10 mouse cellular contexts compared by ENCODE assay signal in genomic region chr13:20353862-20354603, GRCm38 (mm10).
DNase-seq lines count a peak whose midpoint lies in the region; ATAC-seq lines count a peak whose summit lies in the region.
"Had no signal": no experiment of that assay in that cellular context is flagged by ENCODE, and none has a peak within 500 bp of the region (broad histone marks: within the 10 kb centered on the region; RNA-seq: fewer than 3 reads in every experiment).

No protein-coding gene starts in this region.

- peak overlapping the region; percentile 48 for H3K27ac ChIP-seq in heart, embryonic 16.5 days (ENCODE audit: low read length)
- peak overlapping the region; percentile 52; the same call in 1 of the 2 replicates for H3K27ac ChIP-seq in hindbrain, embryonic 16.5 days (ENCODE audit: low read depth, low read length)
- H3K27ac ChIP-seq in neural tube, embryonic 14.5 days (ENCODE audit: low read depth, low read length) = peak overlapping the region; percentile 55; the same call in 1 of the 2 replicates

- H3K4me1 ChIP-seq in heart, embryonic 16.5 days (ENCODE audit: control insufficient read depth, insufficient read depth, low read length) = peaks cover 11% of the 10 kb centered on the region
- H3K4me1 ChIP-seq in hindbrain, embryonic 16.5 days (ENCODE audit: control insufficient read depth, insufficient read depth, low read depth, low read length) = peaks cover 10% of the 10 kb centered on the region
- peaks cover 13% of the 10 kb centered on the region for H3K4me1 ChIP-seq in neural tube, embryonic 14.5 days (ENCODE audit: control insufficient read depth, insufficient read depth, low read length)

- no peak for DNase-seq in heart, postnatal 14 days
- DNase-seq in brain, embryonic 18.5 days (ENCODE audit: low read depth, low spot score) = peak; percentile 80
- DNase-seq in yolk sac, embryonic 10.5 days (ENCODE audit: low spot score) = no peak
- no peak for DNase-seq in heart, adult 9 months (ENCODE audit: low spot score in 2 of 2)
- DNase-seq: cerebellum, adult 9-11 months had no signal

- intact Hi-C loops in heart, postnatal 14 days (cut with DNase I) = no loop called here

- no peak for ATAC-seq in heart, embryonic 16.5 days (replicated peaks; ENCODE audit: extremely low read depth, insufficient read depth, low FRiP score)
- peak; percentile 72 for ATAC-seq in hindbrain, embryonic 16.5 days
- peak; percentile 70 for ATAC-seq in neural tube, embryonic 14.5 days (ENCODE audit: low read depth)
- no peak for ATAC-seq in megakaryocyte progenitor cell, adult 5-6 weeks (replicated peaks; ENCODE audit: poor library complexity)
- ATAC-seq: inflammation-experienced regulatory T-cells, adult 6 months had no signal

- H3K9ac ChIP-seq in heart, embryonic 16.5 days (ENCODE audit: low read length) = no peak overlapping the region
- H3K9ac ChIP-seq in hindbrain, embryonic 16.5 days (ENCODE audit: low read depth, low read length) = no peak overlapping the region
- no peak overlapping the region for H3K9ac ChIP-seq in neural tube, embryonic 14.5 days (replicated peaks; ENCODE audit: low read depth, low read length)

- WGBS in heart, embryonic 16.5 days = 44% methylated on average over 10 of the region's 10 CpGs
- WGBS in hindbrain, embryonic 16.5 days = 20% methylated on average over 10 of the region's 10 CpGs
- WGBS in neural tube, embryonic 14.5 days = 24% methylated on average over 10 of the region's 10 CpGs

- no peaks in the 10 kb centered on the region for H3K36me3 ChIP-seq in heart, embryonic 16.5 days (ENCODE audit: control insufficient read depth, insufficient read depth)
- H3K36me3 ChIP-seq in hindbrain, embryonic 16.5 days (ENCODE audit: control insufficient read depth, insufficient read depth, low read length) = no peaks in the 10 kb centered on the region
- no peaks in the 10 kb centered on the region for H3K36me3 ChIP-seq in neural tube, embryonic 14.5 days (ENCODE audit: control insufficient read depth, insufficient read depth, low read length)

- H3K9me3 ChIP-seq in heart, embryonic 16.5 days (replicated peaks; ENCODE audit: control insufficient read depth, low read length) = no peaks in the 10 kb centered on the region
- no peaks in the 10 kb centered on the region for H3K9me3 ChIP-seq in hindbrain, embryonic 16.5 days (ENCODE audit: control insufficient read depth, low read length)
- no peaks in the 10 kb centered on the region for H3K9me3 ChIP-seq in neural tube, embryonic 14.5 days (ENCODE audit: control insufficient read depth, low read length)

- H3K27me3 ChIP-seq in heart, embryonic 16.5 days (ENCODE audit: control insufficient read depth, insufficient read depth, low read length) = no peaks in the 10 kb centered on the region
- no peaks in the 10 kb centered on the region for H3K27me3 ChIP-seq in hindbrain, embryonic 16.5 days (replicated peaks; ENCODE audit: control insufficient read depth, insufficient read depth, low read length)
- no peaks in the 10 kb centered on the region for H3K27me3 ChIP-seq in neural tube, embryonic 14.5 days (ENCODE audit: control insufficient read depth, insufficient read depth, low read length)

- H3K4me2 ChIP-seq in heart, embryonic 16.5 days (ENCODE audit: low read depth, low read length) = no peak overlapping the region
- peak overlapping the region; percentile 18; the same call in 1 of the 2 replicates for H3K4me2 ChIP-seq in hindbrain, embryonic 16.5 days (ENCODE audit: low read length)
- peak overlapping the region; percentile 19; the same call in 1 of the 2 replicates for H3K4me2 ChIP-seq in neural tube, embryonic 14.5 days (ENCODE audit: low read depth, low read length)

- no peak overlapping the region for H3K4me3 ChIP-seq in heart, embryonic 16.5 days (ENCODE audit: low read length)
- no peak overlapping the region for H3K4me3 ChIP-seq in hindbrain, embryonic 16.5 days (ENCODE audit: low read length)
- H3K4me3 ChIP-seq in neural tube, embryonic 14.5 days (ENCODE audit: low read depth, low read length) = no peak overlapping the region

Comparison
In these comparisons a context has a peak if more than half of its experiments do, and no peak if none do; other contexts are left out.
1. ATAC-seq: peak in hindbrain, embryonic 16.5 days (single experiment) and neural tube, embryonic 14.5 days (single experiment); none in heart, embryonic 16.5 days (single experiment) and megakaryocyte progenitor cell, adult 5-6 weeks (single experiment).
2. Peak in every context shown above with its lines, with median percentiles within 50 percentile points of each other: H3K27ac ChIP-seq.